Mouse (Mus musculus) small intestine, adult 2 months (tissue): Measurements from ENCODE around the gene Cntn5.

Experiments
- CTCF ChIP-seq: fragments of 200-500 bp; IDR thresholded peaks from 2 replicates; pipeline ENCODE4 v1.5.1; 2012; ENCODE audit warnings: low read depth, mild to moderate bottlenecking, control low read depth, inconsistent platforms, low read length, moderate library complexity, mixed read lengths; ENCODE audit not compliant: insufficient replicate concordance, insufficient read length; ENCODE audit errors: extremely low read depth
- POLR2A ChIP-seq: fragments of 200-500 bp; IDR thresholded peaks from 2 replicates; pipeline ENCODE4 v1.6.1; 2012; ENCODE audit warnings: low read depth, mild to moderate bottlenecking, control low read depth, inconsistent platforms, low read length, moderate library complexity

GRCm38 (mm10) chr9:10713641-10714040 is 190.9 kb downstream of the Cntn5 start:
- TF ChIP-seq CTCF (no peak), POLR2A (no peak)
